Mouse (Mus musculus) spleen, adult 2 months (tissue): ENCODE measurements around the gene Spata21. TPM values are rescaled to one million over a fixed set of nuclear protein-coding genes. Genes with fewer than 3 reads are reported as not detected.
"Not testable (repeated sequence)": the region's sequence is repeated elsewhere in the genome, so short reads cannot be mapped to it uniquely, and the experiment has no call there.

ENCODE experiments used
- DNase-seq, 2 experiments: peaks; one replicate each; pipeline versions ENCODE4 v3.0.0 to v3.0.0-alpha.2; 2012 to 2021; ENCODE audit warnings: low spot score in 2 of 2, low read depth in 1 of 2
- H3K27ac ChIP-seq: fragments of 200-500 bp; 2 replicates; pipeline ENCODE4 v1.5.1; 2012; ENCODE audit warnings: low read length, inconsistent platforms; ENCODE audit not compliant: insufficient read depth
- H3K27me3 ChIP-seq: fragments of 200-500 bp; 2 replicates; pipeline ENCODE4 v1.6.1; 2012; ENCODE audit warnings: mild to moderate bottlenecking, moderate library complexity, low read length, inconsistent platforms; ENCODE audit not compliant: control insufficient read depth, insufficient read depth
- H3K36me3 ChIP-seq: fragments of 200-500 bp; 2 replicates; pipeline ENCODE4 v1.6.1; 2012; ENCODE audit warnings: mild to moderate bottlenecking, low read length, inconsistent platforms; ENCODE audit not compliant: control insufficient read depth, insufficient read depth
- H3K4me1 ChIP-seq: fragments of 200-500 bp; 2 replicates; pipeline ENCODE4 v1.6.1; 2011; ENCODE audit warnings: inconsistent platforms; ENCODE audit not compliant: control insufficient read depth, insufficient read depth, insufficient read length
- H3K4me3 ChIP-seq: fragments of 200-500 bp; 2 replicates; pipeline ENCODE4 v1.5.1; 2011; ENCODE audit warnings: mild to moderate bottlenecking, inconsistent platforms; ENCODE audit not compliant: insufficient read depth, insufficient read length; ENCODE audit errors: extremely low read depth
- CTCF ChIP-seq: fragments of 200-500 bp; IDR thresholded peaks from 2 replicates; pipeline ENCODE4 v1.5.1; 2011; ENCODE audit warnings: mild to moderate bottlenecking, inconsistent platforms; ENCODE audit not compliant: insufficient read depth, insufficient read length, insufficient replicate concordance; ENCODE audit errors: extremely low read depth
- POLR2A ChIP-seq: fragments of 200-500 bp; IDR thresholded peaks from 2 replicates; pipeline ENCODE4 v1.6.1; 2011; ENCODE audit warnings: low read depth, low read length, inconsistent platforms
- WGBS: fragments of 180-500 bp; shearing (Covaris S2); methylation state at CpG from one replicate; pipeline ENCODE4 v1.1.7; 2018; 5-methylcytosine and 5-hydroxymethylcytosine counted together
- polyA plus RNA-seq: library from polyadenylated mRNA; depleted of rRNA; stranded (reverse); fragments of >200 nt; gene quantifications from 2 replicates; pipeline ENCODE4 v1.2.3, GENCODE M21; 2012

Gene Spata21
- polyA plus RNA-seq, 1 experiment, result not detected

GRCm38 (mm10) chr4:141134751-141135530, 46.8 kb downstream of the Spata21 start:
- H3K4me1 ChIP-seq, result peaks cover 24% of the 10 kb centered on the region; the same call in 1 of the 2 replicates
- DNase-seq, result peak in 1 of 2 experiments; percentile 52
- peak overlapping the region; percentile 24 for H3K27ac ChIP-seq
- TF ChIP-seq POLR2A (no peak), CTCF (no peak)
- no peaks in the 10 kb centered on the region for H3K36me3 ChIP-seq
- 53% methylated on average over 20 of the region's 20 CpGs for WGBS
- no peak overlapping the region for H3K4me3 ChIP-seq
- no peaks in the 10 kb centered on the region for H3K27me3 ChIP-seq

GRCm38 (mm10) chr4:141136126-141136525, 48.0 kb downstream of the Spata21 start:
- Histone ChIP-seq H3K27me3 (no peaks in the 10 kb centered on the region), H3K4me3 (no peak overlapping the region), H3K4me1 (peaks cover 24% of the 10 kb centered on the region; the same call in 1 of the 2 replicates), H3K36me3 (no peaks in the 10 kb centered on the region), H3K27ac (no peak overlapping the region)
- 86% methylated on average over 7 of the region's 7 CpGs for WGBS
- TF ChIP-seq CTCF (no peak), POLR2A (no peak)
- DNase-seq, result no peak

GRCm38 (mm10) chr4:141137740-141138139, 49.6 kb downstream of the Spata21 start:
- not testable (repeated sequence) for H3K27me3 ChIP-seq, H3K4me3 ChIP-seq, H3K27ac ChIP-seq, H3K36me3 ChIP-seq, DNase-seq
- WGBS, result 24% methylated on average over 3 of the region's 3 CpGs
- 0 out of 2 replicates have a peak, but pooled peaks have one; percentile 5 for TF ChIP-seq CTCF
- H3K4me1 ChIP-seq, result peaks cover 24% of the 10 kb centered on the region; the same call in 1 of the 2 replicates

DNA sequence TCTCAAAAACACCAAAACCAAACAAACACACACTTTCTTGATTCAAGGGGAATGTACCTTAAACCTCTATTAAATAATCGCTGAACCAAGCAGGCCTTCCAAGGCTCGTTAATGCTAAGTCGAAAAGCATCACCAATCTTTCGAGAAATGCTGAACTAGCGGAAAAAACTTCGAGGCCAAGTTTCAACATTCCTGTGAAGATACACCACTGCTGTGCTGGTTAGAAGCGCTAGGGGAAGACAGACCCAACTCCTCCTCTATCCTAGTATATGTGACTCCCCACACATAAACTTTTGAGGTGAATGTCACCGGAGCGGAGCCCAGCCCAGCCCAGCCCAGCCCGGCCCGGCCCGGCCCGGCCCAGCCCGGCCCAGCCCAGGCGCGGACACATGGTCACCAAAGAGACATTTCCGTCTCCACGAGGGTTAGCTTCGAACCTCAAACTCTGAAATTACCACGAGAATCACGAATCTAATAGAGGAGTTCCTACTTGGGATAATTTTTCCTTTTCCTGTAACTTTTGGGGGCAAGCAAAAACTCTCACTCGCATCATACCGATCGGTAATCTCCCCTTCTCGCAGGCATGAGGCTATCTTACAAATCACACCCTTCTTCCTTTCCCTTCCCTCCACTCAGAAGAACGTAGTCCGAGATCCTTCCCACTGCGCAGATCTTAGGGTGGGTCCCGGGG, 50.4 kb downstream of the Spata21 start:
- Histone ChIP-seq H3K4me3 (peak overlapping the region; percentile 89), H3K4me1 (peaks cover 24% of the 10 kb centered on the region; the same call in 1 of the 2 replicates), H3K27me3 (no peaks in the 10 kb centered on the region), H3K36me3 (no peaks in the 10 kb centered on the region), H3K27ac (peak overlapping the region; percentile 96)
- no peak for DNase-seq
- TF ChIP-seq POLR2A, result no peak
- TF ChIP-seq CTCF, result no peak
- under 1% methylated on average over 29 of the region's 29 CpGs for WGBS

DNA sequence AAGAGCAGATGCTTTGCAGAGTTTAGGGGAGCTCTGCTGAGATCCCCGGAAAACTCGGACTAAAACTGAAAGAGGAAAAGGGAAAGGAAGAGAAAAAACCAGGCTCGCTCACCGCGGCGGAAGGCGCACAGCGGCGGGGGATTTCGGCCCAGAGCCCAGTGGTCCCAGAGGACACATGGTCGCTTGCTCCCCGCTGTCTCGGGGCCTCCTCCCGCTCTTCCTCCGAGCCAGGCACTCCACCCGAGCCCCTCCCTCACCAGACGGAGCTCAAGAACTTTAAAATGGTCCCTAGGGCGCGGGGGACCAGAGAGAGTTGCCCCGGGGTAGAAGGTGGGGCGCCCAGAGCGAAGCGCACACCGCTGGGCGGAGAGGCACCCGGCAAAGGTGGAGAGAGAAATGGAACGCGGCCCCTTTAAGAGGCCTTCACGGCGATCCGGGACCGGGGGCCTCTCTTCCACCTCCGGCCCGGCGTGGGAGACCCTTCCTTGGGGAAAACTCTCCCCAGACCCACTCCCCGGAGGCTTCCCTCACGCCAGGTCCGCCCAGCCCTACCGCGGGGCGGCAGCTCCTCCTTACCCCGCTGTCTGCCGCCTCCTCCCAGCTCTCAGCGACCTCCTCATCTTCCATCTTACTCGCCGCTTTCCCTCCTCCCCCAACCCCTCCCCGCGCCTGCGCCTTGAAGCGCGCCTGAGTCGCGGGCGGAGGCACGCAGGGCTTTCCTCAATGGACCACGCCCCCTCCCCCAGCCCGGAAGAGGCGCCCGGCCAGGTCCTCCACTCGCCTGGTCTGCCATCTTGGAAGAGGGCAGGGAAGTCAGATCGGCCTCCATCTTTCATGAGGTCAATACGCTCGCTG, 51.2 kb downstream of the Spata21 start, which contains the start of gene Szrd1:
Szrd1 (minus strand) TSS at position 660 of the 855 bp plus-strand sequence.
- WGBS, result under 1% methylated on average over 63 of the region's 63 CpGs

GRCm38 (mm10) chr4:141140354-141140753, 52.2 kb downstream of the Spata21 start:
- WGBS, result 87% methylated on average over 9 of the region's 9 CpGs
- peaks cover 12% of the 10 kb centered on the region; the same call in 1 of the 2 replicates for H3K4me1 ChIP-seq
- not testable (repeated sequence) for H3K27me3 ChIP-seq, H3K36me3 ChIP-seq, H3K27ac ChIP-seq, DNase-seq, H3K4me3 ChIP-seq

More for the DNA sequence above, 51.2 kb downstream of the Spata21 start, which contains the start of gene Szrd1:
- Histone ChIP-seq H3K27ac (peak within 1 kb of the TSS; percentile 96), H3K4me1 (peaks cover 18% of the 10 kb centered on the region; the same call in 1 of the 2 replicates), H3K27me3 (no peaks in the 10 kb centered on the region), H3K4me3 (peak within 1 kb of the TSS; percentile 89), H3K36me3 (no peaks in the 10 kb centered on the region)
- peak; percentile 98 to 99 for DNase-seq
- TF ChIP-seq CTCF (no peak), POLR2A (peak; percentile 75)
